Mouse (Mus musculus): ENCODE data around the gene Abcg2. TPM values are rescaled to one million over a fixed set of nuclear protein-coding genes. Genes with fewer than 3 reads are reported as not detected.

Gene Abcg2
- polyA plus RNA-seq, 2 experiments, result 29.5 to 42.9 TPM

- no peaks in the 10 kb centered on the region for H3K4me1 ChIP-seq (ENCODE audit: control insufficient read depth, insufficient read depth, low read length)
- no peak overlapping the region for H3K27ac ChIP-seq (replicated peaks; ENCODE audit: low read depth, low read length)
- 95% methylated on average over 2 of the region's 2 CpGs for WGBS
- TF ChIP-seq POLR2A (IDR thresholded peaks at IDR 0.05; ENCODE audit: borderline replicate concordance, extremely low read depth, insufficient read depth, insufficient read length), result no peak
- no peak overlapping the region for H3K4me3 ChIP-seq (replicated peaks; ENCODE audit: low read length)
- H3K27me3 ChIP-seq (ENCODE audit: control insufficient read depth, insufficient read depth, low read length), result no peaks in the 10 kb centered on the region
- H3K36me3 ChIP-seq (ENCODE audit: control insufficient read depth, insufficient read depth, low read length), result no peaks in the 10 kb centered on the region
- peaks cover 10% of the 10 kb centered on the region for H3K9me3 ChIP-seq (ENCODE audit: control insufficient read depth, low read length)
- ATAC-seq (ENCODE audit: low FRiP score, low read depth) (no peak), DNase-seq (ENCODE audit: low spot score) (no peak)
- H3K4me2 ChIP-seq (replicated peaks; ENCODE audit: low read depth, low read length, severe bottlenecking), result no peak overlapping the region
- H3K9ac ChIP-seq (ENCODE audit: low read depth, low read length, severe bottlenecking), result no peak overlapping the region
Observed at GRCm38 (mm10) chr6:58608422-58608821, 24.1 kb downstream of the Abcg2 start.

DNA sequence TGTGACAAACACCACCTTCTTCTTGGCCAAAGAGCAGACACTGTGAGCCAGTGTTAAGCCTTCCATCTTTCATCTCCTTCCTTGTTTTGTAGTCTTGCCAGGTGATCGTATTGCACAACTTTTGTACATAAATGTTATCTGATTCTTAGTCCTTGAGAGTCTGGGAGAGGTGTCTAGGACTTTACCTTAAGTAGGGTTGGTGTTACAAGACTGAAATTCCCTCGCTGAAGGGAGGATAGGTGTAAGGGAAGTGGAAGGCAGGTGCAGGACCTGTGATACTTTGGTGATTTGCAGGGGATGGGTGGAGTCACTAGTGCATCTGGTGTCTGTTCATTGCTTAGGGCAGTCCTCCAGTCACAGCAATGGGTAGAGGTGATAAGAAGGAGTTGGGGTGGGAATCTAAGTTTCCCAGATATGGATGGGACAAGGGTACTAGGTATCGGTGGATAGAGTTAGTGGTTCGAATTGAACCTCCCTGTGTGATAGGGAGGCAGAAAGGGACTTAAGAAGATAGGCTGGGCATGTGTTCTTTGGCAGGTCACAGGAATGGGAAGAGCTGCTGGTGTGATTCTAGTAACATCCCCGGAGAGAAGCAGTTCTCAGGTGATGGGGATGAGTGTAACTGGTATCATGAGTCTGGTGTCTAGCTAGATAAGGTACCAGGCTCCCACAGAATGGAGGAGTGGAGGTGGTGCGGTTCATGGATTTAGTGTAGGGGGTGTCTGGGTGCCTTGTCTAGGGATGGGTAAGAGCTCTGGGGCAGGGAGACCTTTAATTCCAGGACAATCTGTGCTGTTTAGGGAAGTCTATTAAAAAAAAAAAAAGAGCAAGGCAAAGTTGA, 25.8 kb downstream of the Abcg2 start:
- Histone ChIP-seq H3K9ac (ENCODE audit: low read depth, low read length, severe bottlenecking) (no peak overlapping the region), H3K9me3 (ENCODE audit: control insufficient read depth, low read length) (peaks cover 10% of the 10 kb centered on the region), H3K27ac (replicated peaks; ENCODE audit: low read depth, low read length) (no peak overlapping the region), H3K36me3 (ENCODE audit: control insufficient read depth, insufficient read depth, low read length) (no peaks in the 10 kb centered on the region), H3K4me3 (replicated peaks; ENCODE audit: low read length) (no peak overlapping the region), H3K27me3 (ENCODE audit: control insufficient read depth, insufficient read depth, low read length) (no peaks in the 10 kb centered on the region), H3K4me1 (ENCODE audit: control insufficient read depth, insufficient read depth, low read length) (no peaks in the 10 kb centered on the region), H3K4me2 (replicated peaks; ENCODE audit: low read depth, low read length, severe bottlenecking) (no peak overlapping the region)
- TF ChIP-seq POLR2A (IDR thresholded peaks at IDR 0.05; ENCODE audit: borderline replicate concordance, extremely low read depth, insufficient read depth, insufficient read length), result no peak
- WGBS, result 82% methylated on average over 6 of the region's 6 CpGs
- DNase-seq (ENCODE audit: low spot score), result no peak
- ATAC-seq (ENCODE audit: low FRiP score, low read depth), result no peak

- H3K36me3 ChIP-seq (ENCODE audit: control insufficient read depth, insufficient read depth, low read length), result no peaks in the 10 kb centered on the region
- WGBS, result 58% methylated on average over 4 of the region's 4 CpGs
- no peaks in the 10 kb centered on the region for H3K27me3 ChIP-seq (ENCODE audit: control insufficient read depth, insufficient read depth, low read length)
- peak; percentile 56; the same call in 1 of the 2 replicates for ATAC-seq (ENCODE audit: low FRiP score, low read depth)
- H3K9ac ChIP-seq (ENCODE audit: low read depth, low read length, severe bottlenecking), result no peak overlapping the region
- H3K27ac ChIP-seq (replicated peaks; ENCODE audit: low read depth, low read length), result no peak overlapping the region
- DNase-seq (ENCODE audit: low spot score), result no peak
- H3K9me3 ChIP-seq (ENCODE audit: control insufficient read depth, low read length), result peaks cover 10% of the 10 kb centered on the region
- H3K4me3 ChIP-seq (replicated peaks; ENCODE audit: low read length), result no peak overlapping the region
- H3K4me1 ChIP-seq (ENCODE audit: control insufficient read depth, insufficient read depth, low read length), result no peaks in the 10 kb centered on the region
- no peak for TF ChIP-seq POLR2A (IDR thresholded peaks at IDR 0.05; ENCODE audit: borderline replicate concordance, extremely low read depth, insufficient read depth, insufficient read length)
- no peak overlapping the region for H3K4me2 ChIP-seq (replicated peaks; ENCODE audit: low read depth, low read length, severe bottlenecking)
Observed at GRCm38 (mm10) chr6:58610760-58611654, 26.7 kb downstream of the Abcg2 start.

GRCm38 (mm10) chr6:58624126-58624525, 39.8 kb downstream of the Abcg2 start:
- H3K4me2 ChIP-seq (replicated peaks; ENCODE audit: low read depth, low read length, severe bottlenecking), result no peak overlapping the region
- no peak for TF ChIP-seq POLR2A (IDR thresholded peaks at IDR 0.05; ENCODE audit: borderline replicate concordance, extremely low read depth, insufficient read depth, insufficient read length)
- DNase-seq (ENCODE audit: low spot score), result no peak
- H3K27ac ChIP-seq (replicated peaks; ENCODE audit: low read depth, low read length), result no peak overlapping the region
- H3K27me3 ChIP-seq (ENCODE audit: control insufficient read depth, insufficient read depth, low read length), result no peaks in the 10 kb centered on the region
- 84% methylated on average over 5 of the region's 5 CpGs for WGBS
- ATAC-seq (ENCODE audit: low FRiP score, low read depth), result no peak
- no peak overlapping the region for H3K4me3 ChIP-seq (replicated peaks; ENCODE audit: low read length)
- no peaks in the 10 kb centered on the region for H3K36me3 ChIP-seq (ENCODE audit: control insufficient read depth, insufficient read depth, low read length)
- no peaks in the 10 kb centered on the region for H3K9me3 ChIP-seq (ENCODE audit: control insufficient read depth, low read length)
- no peak overlapping the region for H3K9ac ChIP-seq (ENCODE audit: low read depth, low read length, severe bottlenecking)
- no peaks in the 10 kb centered on the region for H3K4me1 ChIP-seq (ENCODE audit: control insufficient read depth, insufficient read depth, low read length)

DNA sequence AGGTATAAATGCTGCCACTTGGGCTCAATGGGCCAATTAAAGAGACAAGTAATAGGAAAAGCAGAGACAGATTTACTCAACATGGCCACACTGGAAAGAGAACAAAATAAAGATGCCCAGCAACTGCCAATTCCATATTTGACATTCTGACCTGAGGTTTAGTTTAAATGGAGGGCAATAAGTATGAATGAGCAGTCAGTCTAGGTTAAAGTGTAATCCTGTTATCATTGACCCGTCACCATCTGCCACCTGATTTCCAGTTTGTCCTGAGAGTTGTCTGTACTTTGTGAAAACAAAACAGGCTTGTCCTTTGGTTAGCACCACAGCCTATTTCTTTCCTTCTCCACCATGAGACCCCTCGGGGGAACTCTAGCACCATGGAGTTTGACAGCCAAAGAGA, 44.9 kb downstream of the Abcg2 start:
- H3K27me3 ChIP-seq (ENCODE audit: control insufficient read depth, insufficient read depth, low read length), result no peaks in the 10 kb centered on the region
- DNase-seq (ENCODE audit: low spot score) (no peak), ATAC-seq (ENCODE audit: low FRiP score, low read depth) (no peak)
- no peaks in the 10 kb centered on the region for H3K9me3 ChIP-seq (ENCODE audit: control insufficient read depth, low read length)
- H3K27ac ChIP-seq (replicated peaks; ENCODE audit: low read depth, low read length), result no peak overlapping the region
- 92% methylated on average over 2 of the region's 2 CpGs for WGBS
- H3K9ac ChIP-seq (ENCODE audit: low read depth, low read length, severe bottlenecking), result no peak overlapping the region
- no peak overlapping the region for H3K4me2 ChIP-seq (replicated peaks; ENCODE audit: low read depth, low read length, severe bottlenecking)
- TF ChIP-seq POLR2A (IDR thresholded peaks at IDR 0.05; ENCODE audit: borderline replicate concordance, extremely low read depth, insufficient read depth, insufficient read length), result no peak
- H3K36me3 ChIP-seq (ENCODE audit: control insufficient read depth, insufficient read depth, low read length), result no peaks in the 10 kb centered on the region
- H3K4me3 ChIP-seq (replicated peaks; ENCODE audit: low read length), result no peak overlapping the region
- H3K4me1 ChIP-seq (ENCODE audit: control insufficient read depth, insufficient read depth, low read length), result no peaks in the 10 kb centered on the region

Measured in limb, embryonic 14.5 days (tissue).